Mouse (Mus musculus) erythroblast, embryonic 14.5 days (primary cell): ENCODE results near the gene Vax2.

Experiments used
- GATA1 ChIP-seq: IDR thresholded peaks from 2 replicates; pipeline ENCODE4 v1.6.1; 2012; ENCODE audit warnings: low read length, inconsistent platforms, mixed read lengths
- TAL1 ChIP-seq: IDR thresholded peaks from 3 replicates; pipeline ENCODE4 v1.6.1; 2012; ENCODE audit warnings: low read length, inconsistent platforms, mixed read lengths

DNA sequence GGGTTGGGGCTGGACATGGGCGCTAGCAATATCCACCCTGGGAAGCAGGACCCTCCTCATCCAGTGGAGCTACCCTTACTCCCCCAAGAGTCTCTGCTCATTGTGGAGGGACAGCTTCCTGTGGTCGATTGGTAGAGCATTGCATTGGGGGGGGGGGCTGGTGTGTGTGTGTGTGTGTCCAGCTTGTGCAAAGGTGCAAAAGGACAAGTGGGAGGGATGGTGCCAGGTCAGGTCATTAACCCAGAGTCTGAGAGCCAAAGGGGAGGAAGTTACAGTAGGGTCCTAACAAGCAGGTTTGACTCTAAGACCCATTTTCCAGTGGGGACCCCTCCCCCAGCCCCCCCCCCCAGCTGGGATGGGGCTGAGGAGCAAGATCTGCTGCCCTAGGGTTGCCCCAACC lies 34.4 kb downstream of the Vax2 start:
- TF ChIP-seq TAL1 (no peak), GATA1 (no peak)
